Mouse (Mus musculus) urinary bladder, postnatal 25 days (tissue): Measurements from ENCODE around the gene Cenpv.
"Not testable (repeated sequence)": the region's sequence is repeated elsewhere in the genome, so short reads cannot be mapped to it uniquely, and the experiment has no call there.

ENCODE experiments used
- DNase-seq: peaks from one replicate; pipeline ENCODE4 v3.0.0; 2022; ENCODE audit warnings: low spot score

Gene Cenpv

GRCm38 (mm10) chr11:62553633-62554032 lies 14.6 kb upstream of the Cenpv start:
- DNase-seq = no peak

- DNase-seq = no peak
Observed at GRCm38 (mm10) chr11:62553186-62553585, 14.1 kb upstream of the Cenpv start.

- peak; percentile 85 for DNase-seq
Observed at GRCm38 (mm10) chr11:62551226-62552119, 12.4 kb upstream of the Cenpv start.

GRCm38 (mm10) chr11:62550727-62551225 lies 11.7 kb upstream of the Cenpv start, which contains the start of gene Ubb:
Gene Ubb, plus strand, starts transcription at chr11:62551171.
- peak; percentile 99 for DNase-seq

GRCm38 (mm10) chr11:62550227-62550685 lies 11.2 kb upstream of the Cenpv start:
- peak; percentile 38 for DNase-seq

GRCm38 (mm10) chr11:62549782-62550181 lies 10.7 kb upstream of the Cenpv start:
- peak; percentile 56 for DNase-seq

GRCm38 (mm10) chr11:62543991-62544390 lies 4.9 kb upstream of the Cenpv start:
- DNase-seq = no peak

- DNase-seq = no peak
Observed at GRCm38 (mm10) chr11:62541581-62541980, 2.5 kb upstream of the Cenpv start.

GRCm38 (mm10) chr11:62540969-62541368 lies 1.9 kb upstream of the Cenpv start:
- DNase-seq = no peak

- no peak for DNase-seq
Observed at GRCm38 (mm10) chr11:62540167-62540566, 1.1 kb upstream of the Cenpv start.

GRCm38 (mm10) chr11:62538321-62539088 lies 556 bp downstream of the Cenpv start:
- peak; percentile 49 for DNase-seq

- DNase-seq = no peak
Observed at GRCm38 (mm10) chr11:62537590-62537989, 1.5 kb downstream of the Cenpv start.

- DNase-seq = no peak
Observed at GRCm38 (mm10) chr11:62537089-62537488, 2.0 kb downstream of the Cenpv start.

GRCm38 (mm10) chr11:62522283-62522682 lies 16.8 kb downstream of the Cenpv start:
- no peak for DNase-seq

- DNase-seq = no peak
Observed at GRCm38 (mm10) chr11:62518991-62519390, 20.1 kb downstream of the Cenpv start.

- DNase-seq = no peak
Observed at GRCm38 (mm10) chr11:62513311-62513710, 25.8 kb downstream of the Cenpv start.

GRCm38 (mm10) chr11:62512529-62513080 lies 26.5 kb downstream of the Cenpv start:
- no peak for DNase-seq

GRCm38 (mm10) chr11:62511444-62512202 lies 27.4 kb downstream of the Cenpv start:
- no peak for DNase-seq

GRCm38 (mm10) chr11:62510956-62511355 lies 28.1 kb downstream of the Cenpv start:
- DNase-seq = no peak

GRCm38 (mm10) chr11:62509571-62509970 lies 29.5 kb downstream of the Cenpv start:
- no peak for DNase-seq

- not testable (repeated sequence) for DNase-seq
Observed at GRCm38 (mm10) chr11:62508816-62509215, 30.2 kb downstream of the Cenpv start.
